Mouse (Mus musculus) embryonic facial prominence, embryonic 15.5 days (tissue): ENCODE data around the gene Psmc5. TPM values are rescaled to one million over a fixed set of nuclear protein-coding genes. Genes with fewer than 3 reads are reported as not detected.
A peak's percentile ranks its signal among the peaks of the same experiment; 100 is the strongest.
"Not testable (repeated sequence)": the region's sequence is repeated elsewhere in the genome, so short reads cannot be mapped to it uniquely, and the experiment has no call there.

Experiments
- ATAC-seq: fragments of 200-750 bp; cut with Nextera tagmentation; 2 replicates; pipeline ENCODE4 v1.8.0; 2017; ENCODE audit warnings: low read depth, moderate TSS enrichment; ENCODE audit not compliant: insufficient number of reproducible peaks, low FRiP score, low TSS enrichment
- H3K27ac ChIP-seq: fragments of 300-500 bp; sonication (generic); replicated peaks from 2 replicates; pipeline ENCODE4 v1.5.1; 2015; ENCODE audit warnings: mild to moderate bottlenecking, inconsistent platforms
- H3K27me3 ChIP-seq: fragments of 300-500 bp; sonication (generic); 2 replicates; pipeline ENCODE4 v1.6.1; 2015; ENCODE audit warnings: inconsistent platforms
- H3K36me3 ChIP-seq: fragments of 300-500 bp; sonication (generic); 2 replicates; pipeline ENCODE4 v1.6.1; 2015; ENCODE audit warnings: mild to moderate bottlenecking, inconsistent platforms
- H3K4me1 ChIP-seq: fragments of 300-500 bp; sonication (generic); 2 replicates; pipeline ENCODE4 v1.6.1; 2015; ENCODE audit warnings: inconsistent platforms
- H3K4me2 ChIP-seq: fragments of 300-500 bp; sonication (generic); replicated peaks from 2 replicates; pipeline ENCODE4 v1.6.1; 2015; ENCODE audit warnings: mild to moderate bottlenecking, inconsistent platforms
- H3K4me3 ChIP-seq: fragments of 300-500 bp; sonication (generic); replicated peaks from 2 replicates; pipeline ENCODE4 v1.5.1; 2015; ENCODE audit warnings: mild to moderate bottlenecking, inconsistent platforms
- H3K9ac ChIP-seq: fragments of 300-500 bp; sonication (generic); 2 replicates; pipeline ENCODE4 v1.6.1; 2015; ENCODE audit warnings: inconsistent platforms
- H3K9me3 ChIP-seq: fragments of 300-500 bp; sonication (generic); replicated peaks from 2 replicates; pipeline ENCODE4 v1.6.1; 2016; ENCODE audit warnings: inconsistent platforms
- WGBS: fragments of 180-500 bp; shearing (Covaris S2); methylation state at CpG from one replicate; pipeline ENCODE4 v1.1.7; 2015; 5-methylcytosine and 5-hydroxymethylcytosine counted together
- polyA plus RNA-seq: library from polyadenylated mRNA; unstranded; fragments of >200 nt; fragmentation: Nextera tagmentation; extraction: Ambion mirVana; gene quantifications from 2 replicates; pipeline ENCODE4 v1.2.1, GENCODE M21; 2015

Psmc5 gene
- 279 and 291 TPM in 2 replicates for polyA plus RNA-seq

DNA sequence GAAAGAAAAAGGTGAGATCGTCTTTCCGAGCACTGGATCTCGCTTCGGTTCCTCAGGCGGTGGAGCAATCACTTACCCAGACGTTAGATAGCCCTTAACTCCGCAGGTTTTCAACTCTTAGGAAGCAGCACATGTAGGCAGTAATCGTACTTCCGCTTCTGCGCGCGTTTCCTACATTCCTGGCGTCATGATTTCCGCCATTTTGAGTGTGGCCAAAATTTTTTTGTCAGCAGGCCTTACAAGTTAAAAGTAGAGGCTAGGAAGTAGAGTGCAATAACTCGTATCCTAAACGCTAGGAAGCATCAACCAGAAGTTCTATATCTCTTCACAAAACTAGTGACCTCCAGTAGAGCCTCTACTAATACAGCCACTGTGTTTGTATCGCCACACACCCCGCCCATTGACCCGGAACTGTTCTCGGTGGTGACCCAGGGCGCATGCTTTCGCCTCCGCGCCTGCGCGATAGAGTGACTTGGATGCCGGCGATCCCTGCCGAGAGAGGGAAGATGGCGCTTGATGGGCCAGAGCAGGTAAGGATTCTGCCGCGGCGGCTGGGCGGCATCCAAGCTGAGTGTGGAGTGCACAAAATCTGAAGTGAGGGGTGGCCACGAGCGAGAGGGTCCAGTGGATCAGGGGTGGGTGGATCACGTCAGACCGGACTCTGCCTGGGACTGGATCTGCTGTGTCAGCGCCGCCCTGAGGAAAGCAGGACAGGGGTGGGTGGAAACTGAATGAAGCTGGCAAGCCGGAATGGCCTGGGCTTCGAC is at the start of gene Psmc5, which contains the start of gene Ftsj3:
Gene Psmc5, plus strand, starts transcription at position 470 of the 767 bp plus-strand sequence.
Gene Ftsj3, minus strand, starts transcription at position 395 of the 767 bp plus-strand sequence.
- H3K9ac ChIP-seq: peak within 1 kb of the TSS; percentile 81
- H3K4me3 ChIP-seq: peak within 1 kb of the TSS; percentile 81
- H3K4me2 ChIP-seq: peak within 1 kb of the TSS; percentile 93
- H3K9me3 ChIP-seq: no peaks in the 10 kb centered on the region
- peak within 1 kb of the TSS; percentile 75 for H3K27ac ChIP-seq
- H3K4me1 ChIP-seq: peaks cover 23% of the 10 kb centered on the region
- H3K27me3 ChIP-seq: no peaks in the 10 kb centered on the region
- ATAC-seq: peak; percentile 93
- under 1% methylated on average over 42 of the region's 42 CpGs for WGBS
- peaks cover 47% of the 10 kb centered on the region for H3K36me3 ChIP-seq

DNA sequence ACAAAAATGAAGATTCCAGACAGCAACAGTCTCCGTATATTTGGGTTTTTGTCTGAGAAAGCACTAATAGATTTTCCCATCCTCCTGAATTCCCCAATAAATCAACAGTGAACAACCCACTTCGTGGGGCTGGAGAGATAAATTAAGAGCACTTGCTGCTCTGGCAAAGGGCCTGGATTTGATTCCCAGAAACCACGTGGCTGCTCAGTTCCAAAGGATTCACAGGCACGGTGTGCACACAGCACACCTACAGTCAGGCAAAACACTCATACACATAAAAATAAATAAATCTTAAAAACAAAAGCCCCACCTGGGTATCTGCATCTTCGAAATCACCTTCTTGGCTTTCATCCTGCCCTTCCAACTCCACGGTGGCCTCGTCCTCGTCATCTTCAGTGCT is 43.2 kb upstream of the Psmc5 start:
- Histone ChIP-seq H3K27ac (no peak overlapping the region), H3K4me3 (no peak overlapping the region), H3K9ac (no peak overlapping the region), H3K36me3 (peaks cover 49% of the 10 kb centered on the region), H3K27me3 (no peaks in the 10 kb centered on the region), H3K4me1 (peaks cover 14% of the 10 kb centered on the region), H3K4me2 (no peak overlapping the region), H3K9me3 (no peaks in the 10 kb centered on the region)
- no peak for ATAC-seq
- 82% methylated on average over 8 of the region's 8 CpGs for WGBS

DNA sequence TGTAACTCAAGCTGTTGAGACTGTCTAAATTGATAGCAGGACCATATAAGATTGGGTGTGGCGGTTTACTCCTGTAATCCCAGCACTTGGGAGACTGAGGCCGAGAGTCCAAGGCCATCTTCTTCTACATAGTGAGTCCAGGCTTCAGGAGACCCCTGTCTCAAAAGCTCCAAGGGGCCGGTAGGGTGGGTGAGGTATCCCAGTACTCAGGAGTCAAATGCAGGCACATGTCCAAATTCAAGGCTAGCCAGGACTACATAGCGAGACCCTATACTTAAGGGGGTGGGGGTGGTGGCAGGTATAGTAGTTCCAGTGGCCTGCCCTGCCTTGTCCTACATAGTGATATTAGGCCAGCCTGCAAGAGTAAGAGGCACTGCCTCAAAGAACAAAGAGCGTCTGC is 41.1 kb upstream of the Psmc5 start:
- peaks cover 26% of the 10 kb centered on the region for H3K4me1 ChIP-seq
- H3K4me2 ChIP-seq: peak overlapping the region; percentile 50
- no peak overlapping the region for H3K9ac ChIP-seq
- H3K27me3 ChIP-seq: no peaks in the 10 kb centered on the region
- no peak for ATAC-seq
- H3K4me3 ChIP-seq: peak overlapping the region; percentile 97
- H3K36me3 ChIP-seq: peaks cover 29% of the 10 kb centered on the region
- no peak overlapping the region for H3K27ac ChIP-seq
- 90% methylated on average over 5 of the region's 5 CpGs for WGBS
- no peaks in the 10 kb centered on the region for H3K9me3 ChIP-seq

DNA sequence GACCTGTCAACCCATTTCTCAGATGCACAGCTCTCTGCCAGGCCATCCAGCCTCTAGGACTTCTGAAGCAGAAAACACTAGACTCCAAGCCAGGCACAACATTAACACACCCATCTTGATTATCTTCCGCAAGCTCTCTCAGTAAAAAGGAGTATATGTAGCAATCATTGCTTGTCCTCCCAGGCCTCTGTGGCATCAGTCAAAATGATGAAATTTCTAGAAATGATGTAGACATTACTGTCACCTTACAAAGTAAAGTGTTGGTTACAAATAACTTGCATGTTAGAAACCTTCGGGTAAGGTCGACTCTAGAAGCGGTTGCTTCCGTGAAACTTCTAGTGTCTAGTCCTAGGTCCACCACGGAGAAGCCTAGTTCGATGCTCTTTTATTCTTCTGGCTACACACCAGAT is 40.5 kb upstream of the Psmc5 start:
- Histone ChIP-seq H3K4me2 (peak overlapping the region; percentile 50), H3K27me3 (no peaks in the 10 kb centered on the region), H3K9ac (peak overlapping the region; percentile 74), H3K4me1 (peaks cover 26% of the 10 kb centered on the region), H3K9me3 (no peaks in the 10 kb centered on the region), H3K27ac (0 out of 2 replicates have a peak overlapping the region, but pooled peaks have one; percentile 97), H3K4me3 (peak overlapping the region; percentile 97), H3K36me3 (peaks cover 23% of the 10 kb centered on the region)
- ATAC-seq: no peak
- 23% methylated on average over 7 of the region's 7 CpGs for WGBS

DNA sequence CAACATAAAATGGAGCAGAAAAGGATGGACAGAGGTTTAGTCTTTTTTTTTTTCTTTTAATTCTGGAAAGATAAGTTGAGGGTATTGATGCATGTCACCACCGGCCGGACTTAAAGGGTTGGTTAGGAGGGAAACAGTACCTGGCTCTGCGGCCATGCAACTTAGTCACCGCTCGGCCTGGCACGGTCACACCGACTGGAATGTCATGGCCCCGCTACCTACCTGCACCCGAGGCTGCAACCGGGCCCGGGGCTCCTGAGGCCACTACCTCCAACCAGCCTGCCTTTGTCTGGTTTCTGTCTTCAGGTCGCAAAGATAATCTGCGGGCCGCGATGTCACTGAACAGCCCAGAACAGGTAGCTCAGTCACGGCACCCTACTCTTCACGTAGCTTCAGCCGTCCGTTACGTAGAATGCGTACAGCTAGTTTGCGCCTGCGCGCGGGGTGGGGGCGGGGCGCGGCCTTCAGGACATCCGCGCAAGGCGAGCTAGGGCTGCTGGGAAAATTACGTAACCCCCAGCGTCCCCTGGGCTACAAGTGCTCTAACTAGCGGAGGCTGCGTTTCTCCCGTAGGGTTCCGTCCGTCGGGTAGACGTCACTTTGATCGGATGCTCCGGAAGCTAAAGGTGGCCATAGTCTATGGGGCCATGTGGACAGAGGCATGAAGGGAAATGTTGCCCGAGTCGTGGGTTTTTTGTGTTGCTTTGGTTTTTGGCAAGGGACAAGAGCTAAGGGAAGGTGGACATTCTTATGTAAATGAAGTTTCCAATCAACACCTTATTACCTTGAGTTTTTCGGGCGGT is 39.8 kb upstream of the Psmc5 start, which contains the start of gene Ccdc47:
Gene Ccdc47, minus strand, starts transcription at position 418 of the 803 bp plus-strand sequence.
- no peaks in the 10 kb centered on the region for H3K27me3 ChIP-seq
- peaks cover 18% of the 10 kb centered on the region for H3K36me3 ChIP-seq
- H3K4me2 ChIP-seq: peak within 1 kb of the TSS; percentile 55
- WGBS: under 1% methylated on average over 46 of the region's 46 CpGs
- H3K27ac ChIP-seq: peak within 1 kb of the TSS; percentile 97
- no peaks in the 10 kb centered on the region for H3K9me3 ChIP-seq
- H3K4me3 ChIP-seq: peak within 1 kb of the TSS; percentile 97
- peak within 1 kb of the TSS; percentile 93 for H3K9ac ChIP-seq
- peaks cover 26% of the 10 kb centered on the region for H3K4me1 ChIP-seq
- ATAC-seq: peak; percentile 97

DNA sequence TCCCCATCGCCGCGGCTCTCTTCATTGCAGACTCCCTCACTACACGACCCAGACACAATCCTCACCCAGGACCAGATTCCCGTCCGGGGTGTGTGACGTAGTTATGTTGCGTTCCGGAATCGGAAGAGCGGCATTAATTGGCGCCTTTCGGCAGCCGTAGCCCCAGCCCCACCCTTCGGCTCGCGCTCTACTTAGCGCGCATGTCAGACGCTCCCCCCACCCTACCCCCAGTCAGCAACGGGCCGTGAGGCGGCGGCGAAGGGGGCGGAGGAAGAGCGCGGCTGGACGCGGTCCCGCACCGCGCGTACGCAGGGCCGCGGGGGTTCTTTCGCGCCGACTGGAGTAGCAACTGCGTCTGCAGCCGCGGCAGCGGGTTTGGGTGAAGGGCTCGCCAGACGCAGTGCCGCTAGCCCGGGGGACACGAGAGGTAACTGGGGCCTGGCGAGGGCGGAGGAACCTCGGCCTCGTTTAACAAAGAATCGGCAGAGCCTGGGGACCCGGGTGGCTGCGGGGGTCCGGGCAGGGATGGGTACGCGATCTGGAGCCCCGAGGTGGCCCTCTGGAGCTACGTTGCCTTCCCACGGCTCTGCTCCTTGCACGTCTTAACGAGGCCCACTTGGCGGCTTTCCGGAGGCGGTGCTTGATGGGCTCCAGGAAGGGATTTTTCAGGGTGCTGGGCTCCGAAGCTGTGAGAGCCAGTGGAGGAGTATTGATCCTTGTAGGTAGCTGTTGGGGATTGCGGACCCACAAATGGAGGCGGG is 39.0 kb upstream of the Psmc5 start, which contains the start of gene Ddx42:
Gene Ddx42, plus strand, starts transcription at position 197 of the 761 bp plus-strand sequence.
- no peaks in the 10 kb centered on the region for H3K9me3 ChIP-seq
- H3K9ac ChIP-seq: peak within 1 kb of the TSS; percentile 93
- peaks cover 26% of the 10 kb centered on the region for H3K4me1 ChIP-seq
- peak within 1 kb of the TSS; percentile 97 for H3K4me3 ChIP-seq
- peak within 1 kb of the TSS; percentile 55 for H3K4me2 ChIP-seq
- no peaks in the 10 kb centered on the region for H3K27me3 ChIP-seq
- WGBS: under 1% methylated on average over 70 of the region's 70 CpGs
- H3K27ac ChIP-seq: peak within 1 kb of the TSS; percentile 97
- ATAC-seq: peak; percentile 95
- H3K36me3 ChIP-seq: peaks cover 10% of the 10 kb centered on the region; the same call in 1 of the 2 replicates

DNA sequence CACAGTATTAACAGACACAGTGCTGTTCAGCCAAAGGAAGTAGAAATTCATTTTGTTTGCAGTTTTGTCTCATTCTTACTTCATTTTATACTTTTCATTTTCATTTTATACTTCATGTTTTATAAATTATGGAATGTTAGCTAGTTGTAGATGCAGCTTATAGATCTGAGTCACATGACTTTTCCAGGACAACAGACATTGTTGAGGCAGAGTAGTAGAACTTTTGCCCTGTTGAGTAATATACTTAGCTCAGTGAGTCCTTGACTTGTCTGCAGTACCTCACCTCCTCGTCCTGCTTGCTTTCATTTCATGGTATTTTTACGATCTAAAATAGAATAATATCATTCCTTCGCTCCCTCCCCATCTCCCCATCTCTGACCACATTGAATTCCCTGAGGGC is 35.4 kb upstream of the Psmc5 start:
- 79% methylated on average over 3 of the region's 3 CpGs for WGBS
- Histone ChIP-seq H3K9me3 (no peaks in the 10 kb centered on the region), H3K4me1 (peaks cover 14% of the 10 kb centered on the region), H3K4me2 (no peak overlapping the region), H3K27ac (no peak overlapping the region), H3K9ac (no peak overlapping the region), H3K36me3 (peaks cover 16% of the 10 kb centered on the region), H3K4me3 (no peak overlapping the region), H3K27me3 (no peaks in the 10 kb centered on the region)
- ATAC-seq: no peak

DNA sequence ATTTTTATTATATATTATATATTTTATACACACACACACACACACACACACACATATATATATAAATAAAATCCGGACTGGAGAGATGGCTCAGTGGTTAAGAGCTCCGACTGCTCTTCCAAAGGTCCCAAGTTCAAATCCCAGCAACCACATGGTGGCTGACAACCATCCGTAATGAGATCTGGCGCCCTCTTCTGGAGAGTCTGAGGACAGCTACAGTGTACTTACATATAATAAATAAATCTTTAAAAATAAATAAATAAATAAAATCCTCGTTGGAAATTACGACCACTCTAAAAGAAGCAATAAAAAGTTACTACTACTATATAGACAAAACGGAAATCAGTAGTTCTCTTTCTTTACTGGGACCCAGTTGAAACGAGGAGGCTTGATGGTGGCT is 22.0 kb upstream of the Psmc5 start:
- not testable (repeated sequence) for H3K27ac ChIP-seq, ATAC-seq, H3K4me1 ChIP-seq, H3K9ac ChIP-seq, H3K27me3 ChIP-seq, H3K4me3 ChIP-seq, H3K9me3 ChIP-seq, H3K4me2 ChIP-seq
- WGBS: 83% methylated on average over 8 of the region's 8 CpGs
- H3K36me3 ChIP-seq: peaks cover 71% of the 10 kb centered on the region

DNA sequence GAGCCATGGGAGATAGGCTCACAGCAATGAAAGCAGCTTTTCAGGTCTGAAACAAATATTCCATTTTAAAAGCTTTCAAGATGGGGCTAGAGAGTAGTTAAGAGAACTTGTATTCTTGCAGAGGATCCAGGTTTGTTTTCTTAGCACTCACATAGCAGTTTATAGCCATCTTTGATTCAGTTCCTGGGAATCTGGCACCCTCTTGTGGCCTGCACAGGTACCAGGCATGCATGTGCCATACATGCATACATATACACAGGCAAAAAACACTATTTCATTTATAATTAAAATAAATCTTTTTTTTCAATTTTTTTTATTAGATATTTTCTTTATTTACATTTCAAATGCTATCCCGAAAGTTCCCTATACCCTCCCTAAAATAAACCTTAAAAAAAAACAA is 9.1 kb upstream of the Psmc5 start:
- Histone ChIP-seq H3K9ac (no peak overlapping the region), H3K4me1 (no peaks in the 10 kb centered on the region), H3K4me2 (no peak overlapping the region), H3K36me3 (peaks cover 98% of the 10 kb centered on the region), H3K27ac (no peak overlapping the region), H3K27me3 (no peaks in the 10 kb centered on the region), H3K4me3 (no peak overlapping the region), H3K9me3 (no peaks in the 10 kb centered on the region)
- 98% methylated on average over 1 of the region's 1 CpGs for WGBS
- no peak for ATAC-seq

DNA sequence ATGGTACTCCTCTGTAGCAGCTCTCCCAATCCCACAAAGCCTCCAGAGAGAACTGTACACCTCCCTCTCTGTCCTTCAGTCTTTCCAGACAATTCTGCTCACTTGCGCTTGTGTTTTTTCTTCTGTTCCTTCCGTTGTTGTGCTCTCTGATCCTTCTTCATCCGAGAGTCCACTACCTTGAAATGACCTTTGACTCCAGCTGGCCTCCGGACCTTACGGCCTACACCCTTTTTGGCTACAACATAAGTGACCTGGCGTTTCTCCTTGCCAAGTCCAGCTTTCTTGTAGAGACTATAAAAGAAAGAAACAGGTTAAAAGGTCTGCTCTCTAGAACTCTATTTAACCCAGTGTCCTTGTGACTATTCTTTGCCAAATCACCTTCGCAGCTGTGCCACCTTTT is 6.6 kb upstream of the Psmc5 start:
- Histone ChIP-seq H3K4me2 (no peak overlapping the region), H3K27me3 (no peaks in the 10 kb centered on the region), H3K4me1 (no peaks in the 10 kb centered on the region), H3K36me3 (peaks cover 97% of the 10 kb centered on the region), H3K9ac (no peak overlapping the region), H3K27ac (no peak overlapping the region), H3K9me3 (no peaks in the 10 kb centered on the region), H3K4me3 (no peak overlapping the region)
- no peak for ATAC-seq
- WGBS: 86% methylated on average over 7 of the region's 7 CpGs
